Mouse (Mus musculus) skeletal muscle tissue, postnatal 0 days (tissue): ENCODE results near the gene Kcnh7. TPM values are rescaled to one million over a fixed set of nuclear protein-coding genes. Genes with fewer than 3 reads are reported as not detected.

Source experiments
- polyA plus RNA-seq: library from polyadenylated mRNA; unstranded; fragments of >200 nt; fragmentation: Nextera tagmentation; extraction: Ambion mirVana; gene quantifications from 2 replicates; pipeline ENCODE4 v1.2.1, GENCODE M21; 2015

The Kcnh7 gene
- polyA plus RNA-seq: 0.05 and 0.08 TPM in 2 replicates

DNA sequence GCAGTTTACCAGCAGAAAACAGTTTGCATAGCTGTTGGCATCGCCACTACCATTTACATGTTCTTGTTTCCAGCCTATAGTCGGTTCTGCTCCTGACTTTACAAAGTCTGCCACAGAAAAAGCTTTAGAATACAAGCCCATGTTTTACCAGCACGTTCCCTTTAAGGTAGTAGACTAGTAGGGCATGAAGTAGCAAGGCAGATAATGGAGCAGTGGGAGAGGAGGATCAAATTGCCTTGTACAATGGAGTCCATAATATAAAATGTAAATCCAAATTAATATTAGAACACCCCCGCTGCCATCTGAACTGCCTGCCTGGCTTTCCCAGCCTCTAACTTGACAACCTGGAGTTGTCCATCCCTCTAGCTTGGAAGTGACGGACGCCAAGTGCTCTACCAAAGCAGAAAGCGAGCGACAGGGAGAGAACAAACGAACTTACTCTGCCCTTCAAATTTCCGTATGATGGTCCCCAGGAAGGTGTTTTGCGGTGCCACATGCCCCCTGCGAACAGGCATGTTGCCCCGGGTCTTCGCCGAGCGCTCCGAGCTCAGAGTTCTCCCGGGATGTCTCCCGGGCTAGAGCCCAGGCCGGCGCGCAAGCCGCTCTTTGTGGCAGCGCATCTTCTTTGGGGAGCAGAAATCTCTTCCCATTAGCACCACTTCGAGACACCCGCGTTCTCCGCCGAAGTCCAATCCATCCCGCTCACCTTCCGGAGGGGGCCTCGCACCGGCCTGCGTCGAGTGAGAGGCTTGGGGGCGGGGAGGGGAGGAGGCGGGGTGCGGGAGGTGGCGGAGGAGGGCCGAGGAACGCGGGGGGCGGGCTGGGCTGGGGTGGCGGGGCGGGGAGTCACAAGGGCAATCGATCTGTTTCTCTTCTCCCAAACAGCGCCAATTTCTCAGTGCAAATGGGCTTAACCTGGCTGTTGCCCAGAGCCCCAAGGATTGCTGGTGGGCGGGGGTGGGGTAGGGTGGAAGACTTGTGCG lies at the start of gene Kcnh7:
TSS of gene Kcnh7 (minus strand) at position 725 of the 983 bp plus-strand sequence.

DNA sequence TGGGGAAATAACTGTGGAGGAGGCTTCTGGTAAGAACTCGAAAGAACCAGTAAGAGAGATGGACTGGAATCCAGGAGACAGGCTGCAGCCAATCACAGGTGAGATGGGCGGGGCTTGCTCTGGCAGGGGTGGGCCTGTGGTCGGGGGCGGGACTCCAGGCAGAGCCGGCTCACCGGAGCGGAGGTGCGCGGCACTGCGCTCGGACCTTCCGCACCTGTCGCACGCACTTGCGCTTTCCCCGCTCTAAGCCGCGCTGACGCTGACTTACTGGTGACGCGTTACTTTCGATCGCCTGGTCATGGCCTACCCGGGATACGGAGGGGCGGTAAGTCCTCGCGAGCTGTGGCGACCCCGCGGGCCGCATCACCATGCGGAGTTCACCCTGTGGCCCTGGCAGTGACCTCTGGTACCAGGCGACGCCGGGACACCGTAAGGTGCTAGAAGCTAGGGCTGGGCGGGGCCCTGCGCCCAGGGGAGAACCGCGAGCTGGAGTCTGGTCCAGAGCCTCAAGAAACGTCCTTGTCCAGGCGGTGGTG lies 519.9 kb downstream of the Kcnh7 start, which contains the start of gene Gca:
TSS of gene Gca (plus strand) at position 151 of the 536 bp plus-strand sequence.

DNA sequence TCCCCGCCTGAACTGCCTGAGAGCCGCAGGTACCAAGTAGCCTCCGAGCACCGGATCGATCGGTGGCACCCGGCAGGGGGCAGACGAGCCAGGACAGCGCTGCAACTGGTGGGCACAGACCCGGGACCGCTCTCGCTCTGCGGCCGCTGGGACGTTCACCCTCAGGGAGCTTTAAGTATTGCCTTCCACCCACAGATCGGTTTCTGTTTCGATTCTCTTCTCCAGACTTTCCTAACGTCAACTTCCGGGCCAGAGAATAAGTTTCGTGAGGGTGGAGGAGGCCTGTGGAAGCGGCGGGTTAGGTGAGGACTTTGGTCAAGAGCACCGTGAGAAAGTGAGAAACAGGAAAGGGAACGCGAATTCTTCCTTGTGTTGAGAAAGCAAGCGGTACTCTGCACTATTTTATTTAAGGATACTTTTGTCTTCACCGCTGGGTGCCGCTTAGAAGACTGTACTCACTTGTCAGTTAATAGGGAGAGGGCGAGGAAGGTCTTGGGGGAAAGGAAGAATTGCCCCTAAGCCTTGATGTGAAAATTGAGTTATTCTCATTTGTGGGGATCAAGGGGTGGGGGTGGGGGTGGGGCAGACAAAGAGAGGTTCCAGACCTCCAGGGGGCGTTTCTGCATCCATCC lies 538.0 kb downstream of the Kcnh7 start, which contains the start of gene Ifih1:
TSS of gene Ifih1 (minus strand) at position 242 of the 632 bp plus-strand sequence.

